In genomic region chr1:34123334-34123733, GRCm38 (mm10) we compare ENCODE assay signal across 13 mouse cellular contexts.
DNase-seq lines count a peak whose midpoint lies in the region; ATAC-seq and TF ChIP-seq lines count a peak whose summit lies in the region.
"Had no signal": no experiment of that assay in that cellular context is flagged by ENCODE, and none has a peak within 500 bp of the region (broad histone marks: within the 10 kb centered on the region; RNA-seq: fewer than 3 reads in every experiment).

No protein-coding gene starts in this region.

- H3K27me3 ChIP-seq in heart, embryonic 13.5 days (replicated peaks): no peaks in the 10 kb centered on the region
- H3K27me3 ChIP-seq in liver, postnatal 0 days (ENCODE audit: insufficient read depth, low read length): no peaks in the 10 kb centered on the region
- H3K27me3 ChIP-seq: neural tube, embryonic 12.5 days had no signal

- intact Hi-C loops in heart, postnatal 36 days (cut with DNase I): no loop called here

- no peak for TF ChIP-seq EP300 in liver, postnatal 0 days (IDR thresholded peaks at IDR 0.05; ENCODE audit: low read depth)

- peaks cover 81% of the 10 kb centered on the region for H3K4me1 ChIP-seq in heart, embryonic 13.5 days
- peaks cover 9% of the 10 kb centered on the region for H3K4me1 ChIP-seq in liver, postnatal 0 days (ENCODE audit: insufficient read depth)

- no peaks in the 10 kb centered on the region for H3K36me3 ChIP-seq in heart, embryonic 13.5 days
- no peaks in the 10 kb centered on the region for H3K36me3 ChIP-seq in liver, postnatal 0 days (replicated peaks; ENCODE audit: insufficient read depth, low read length)
- H3K36me3 ChIP-seq: neural tube, embryonic 12.5 days had no signal

- peak overlapping the region; percentile 70 for H3K27ac ChIP-seq in heart, embryonic 13.5 days (replicated peaks)
- peak overlapping the region; percentile 72 for H3K27ac ChIP-seq in liver, postnatal 0 days (ENCODE audit: low read depth)
- H3K27ac ChIP-seq: neural tube, embryonic 12.5 days had no signal

- H3K4me2 ChIP-seq in heart, embryonic 13.5 days: peak overlapping the region; percentile 43
- peak overlapping the region; percentile 49 for H3K4me2 ChIP-seq in liver, postnatal 0 days (ENCODE audit: low read depth, low read length)
- H3K4me2 ChIP-seq: neural tube, embryonic 12.5 days had no signal

- no peaks in the 10 kb centered on the region for H3K9me3 ChIP-seq in heart, embryonic 13.5 days
- no peaks in the 10 kb centered on the region for H3K9me3 ChIP-seq in liver, postnatal 0 days (ENCODE audit: low read length)
- H3K9me3 ChIP-seq: megakaryocyte, embryonic 14.5 days; neural tube, embryonic 12.5 days had no signal

- no peak for TF ChIP-seq CTCF in liver, postnatal 0 days (IDR thresholded peaks at IDR 0.05; ENCODE audit: low read depth)

- H3K4me3 ChIP-seq in heart, embryonic 13.5 days: no peak overlapping the region
- peak overlapping the region; percentile 4; the same call in 1 of the 2 replicates for H3K4me3 ChIP-seq in liver, postnatal 0 days (ENCODE audit: low read depth, low read length)
- H3K4me3 ChIP-seq: megakaryocyte, embryonic 14.5 days; neural tube, embryonic 12.5 days had no signal

- no peak for DNase-seq in heart, postnatal 36 days
- DNase-seq in adrenal gland, postnatal 25 days: peak; percentile 29
- DNase-seq in kidney, adult 11 months: peak; percentile 80
- DNase-seq in liver, postnatal 0 days: no peak
- no peak for DNase-seq in urinary bladder, postnatal 4 days (ENCODE audit: low spot score in 2 of 2)
- no peak for DNase-seq in T-cell, adult 2 months (ENCODE audit: low spot score)
- DNase-seq: cerebellum, adult 11-12 months; right cerebral cortex, adult 18-20 months had no signal

- no peak overlapping the region for H3K9ac ChIP-seq in heart, embryonic 13.5 days
- no peak overlapping the region for H3K9ac ChIP-seq in liver, postnatal 0 days (replicated peaks)
- H3K9ac ChIP-seq: neural tube, embryonic 12.5 days had no signal

- 59% methylated on average over 5 of the region's 5 CpGs for WGBS in heart, embryonic 13.5 days
- WGBS in liver, postnatal 0 days (ENCODE audit: insufficient replicate concordance): 60% methylated on average over 5 of the region's 5 CpGs

- no peak for ATAC-seq in heart, embryonic 13.5 days (ENCODE audit: extremely low read depth, insufficient number of reproducible peaks, low FRiP score, low TSS enrichment)
- ATAC-seq in liver, postnatal 0 days: peak; percentile 84
- no peak for ATAC-seq in cerebellum, adult (ENCODE audit: insufficient number of reproducible peaks, low FRiP score, low TSS enrichment)
- ATAC-seq: hindbrain, embryonic 16.5 days had no signal

Comparison
In these comparisons a context has a peak if more than half of its experiments do, and no peak if none do; other contexts are left out.
1. DNase-seq: peak in adrenal gland, postnatal 25 days (single experiment) and kidney, adult 11 months (single experiment); none in heart, postnatal 36 days (0 of 2), liver, postnatal 0 days (single experiment), urinary bladder, postnatal 4 days (0 of 2) and T-cell, adult 2 months (single experiment).